In the genomic region with DNA sequence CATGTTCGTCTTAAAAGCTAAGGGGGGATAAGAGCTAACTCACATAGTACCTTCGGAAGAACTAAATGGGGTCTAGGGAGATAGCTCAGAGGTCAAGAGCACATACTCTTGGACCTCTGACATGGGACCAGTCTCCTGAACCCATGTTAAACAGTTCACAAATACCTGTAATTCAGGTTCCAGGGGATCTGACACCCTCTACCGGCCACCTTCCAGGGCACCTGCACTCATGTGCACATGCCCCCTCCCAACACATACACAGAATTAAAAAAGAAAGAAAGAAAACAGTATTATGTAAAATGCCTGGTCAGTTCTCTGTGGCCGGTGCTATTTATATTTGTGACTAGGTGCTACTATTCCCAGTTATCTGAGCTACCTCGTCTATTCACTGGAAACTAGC, we compare ENCODE assay signal across 18 mouse cellular contexts. TPM values are rescaled to one million over a fixed set of nuclear protein-coding genes. Genes with fewer than 3 reads are reported as not detected.
DNase-seq lines count a peak whose midpoint lies in the region; ATAC-seq and TF ChIP-seq lines count a peak whose summit lies in the region.
"Had no signal": no experiment of that assay in that cellular context is flagged by ENCODE, and none has a peak within 500 bp of the region (broad histone marks: within the 10 kb centered on the region; RNA-seq: fewer than 3 reads in every experiment).

No protein-coding gene starts in this region.

- no peaks in the 10 kb centered on the region for H3K36me3 ChIP-seq in lung, postnatal 0 days (ENCODE audit: insufficient read depth, low read length)
- H3K36me3 ChIP-seq in stomach, postnatal 0 days (ENCODE audit: control insufficient read depth, insufficient read depth, low read length), result no peaks in the 10 kb centered on the region
- H3K36me3 ChIP-seq: forebrain, embryonic 15.5 days; hindbrain, embryonic 13.5 days; limb, embryonic 12.5 days; liver, embryonic 13.5 days; midbrain, embryonic 10.5 days had no signal

- no peak for ATAC-seq in lung, postnatal 0 days
- ATAC-seq in stomach, postnatal 0 days (ENCODE audit: low FRiP score, low TSS enrichment), result no peak
- ATAC-seq: forebrain, embryonic 15.5 days had no signal

- peak; percentile 41 for DNase-seq in cerebellum, adult 9-10 months
- DNase-seq in cerebellum, postnatal 36 days, result no peak
- DNase-seq in kidney, adult 18-20 months, result peak; percentile 24
- no peak for DNase-seq in kidney, adult 9 months
- DNase-seq in lung, postnatal 0 days (ENCODE audit: low spot score), result no peak
- no peak for DNase-seq in lung, postnatal 25 days (ENCODE audit: low spot score)
- no peak for DNase-seq in stomach, postnatal 0 days (ENCODE audit: low spot score)
- DNase-seq: adrenal gland, postnatal 36 days; embryo, embryonic 11 days; gastrocnemius, postnatal 36 days; liver, embryonic 13.5 days; right cerebral cortex, postnatal 4 days had no signal

- H3K9ac ChIP-seq in lung, postnatal 0 days (replicated peaks; ENCODE audit: low read depth), result no peak overlapping the region
- H3K9ac ChIP-seq in stomach, postnatal 0 days (ENCODE audit: low read length), result no peak overlapping the region
- H3K9ac ChIP-seq: forebrain, embryonic 15.5 days; hindbrain, embryonic 13.5 days; limb, embryonic 12.5 days; liver, embryonic 13.5 days had no signal

- peak; percentile 54 for TF ChIP-seq CTCF in lung, postnatal 0 days (IDR thresholded peaks at IDR 0.05)
- TF ChIP-seq CTCF in stomach, postnatal 0 days (IDR thresholded peaks at IDR 0.05; ENCODE audit: low read depth), result peak; percentile 52

- 66% methylated on average over 5 of the region's 5 CpGs for WGBS in lung, postnatal 0 days
- WGBS in stomach, postnatal 0 days, result 65% methylated on average over 5 of the region's 5 CpGs

- no peak for TF ChIP-seq EP300 in lung, postnatal 0 days (IDR thresholded peaks at IDR 0.05)
- TF ChIP-seq EP300 in stomach, postnatal 0 days (optimal IDR thresholded peaks at IDR 0.05), result no peak

- H3K4me2 ChIP-seq in lung, postnatal 0 days (replicated peaks; ENCODE audit: low read depth, low read length), result no peak overlapping the region
- H3K4me2 ChIP-seq in stomach, postnatal 0 days (replicated peaks; ENCODE audit: low read depth), result no peak overlapping the region
- H3K4me2 ChIP-seq: forebrain, embryonic 15.5 days; heart, embryonic 11.5 days; hindbrain, embryonic 13.5 days; limb, embryonic 12.5 days; liver, embryonic 13.5 days had no signal

- no peaks in the 10 kb centered on the region for H3K27me3 ChIP-seq in lung, postnatal 0 days (replicated peaks; ENCODE audit: insufficient read depth, low read length)
- H3K27me3 ChIP-seq in stomach, postnatal 0 days (ENCODE audit: control insufficient read depth, insufficient read depth, low read length), result no peaks in the 10 kb centered on the region
- H3K27me3 ChIP-seq: forebrain, embryonic 15.5 days; hindbrain, embryonic 13.5 days; limb, embryonic 12.5 days; liver, embryonic 13.5 days had no signal

- H3K27ac ChIP-seq in lung, postnatal 0 days (ENCODE audit: low read length), result no peak overlapping the region
- no peak overlapping the region for H3K27ac ChIP-seq in stomach, postnatal 0 days (replicated peaks)
- H3K27ac ChIP-seq: forebrain, embryonic 15.5 days; hindbrain, embryonic 13.5 days; limb, embryonic 12.5 days; liver, embryonic 13.5 days; macrophage; midbrain, embryonic 10.5 days had no signal

- peaks cover 10% of the 10 kb centered on the region; the same call in 1 of the 2 replicates for H3K4me1 ChIP-seq in lung, postnatal 0 days (ENCODE audit: insufficient read depth, low read depth, low read length)
- peaks cover 3% of the 10 kb centered on the region; the same call in 1 of the 2 replicates for H3K4me1 ChIP-seq in stomach, postnatal 0 days (replicated peaks; ENCODE audit: control insufficient read depth, insufficient read depth)

- H3K4me3 ChIP-seq in lung, postnatal 0 days (ENCODE audit: low read depth, low read length), result no peak overlapping the region
- H3K4me3 ChIP-seq in stomach, postnatal 0 days (ENCODE audit: low read depth, low read length), result no peak overlapping the region
- H3K4me3 ChIP-seq: forebrain, embryonic 15.5 days; hindbrain, embryonic 13.5 days; limb, embryonic 12.5 days; liver, embryonic 13.5 days; midbrain, embryonic 10.5 days had no signal

- H3K9me3 ChIP-seq in lung, postnatal 0 days (ENCODE audit: low read length), result no peaks in the 10 kb centered on the region
- H3K9me3 ChIP-seq in stomach, postnatal 0 days (ENCODE audit: control insufficient read depth, low read length), result no peaks in the 10 kb centered on the region
- H3K9me3 ChIP-seq: forebrain, embryonic 15.5 days; hindbrain, embryonic 13.5 days; limb, embryonic 12.5 days; liver, embryonic 13.5 days; midbrain, embryonic 10.5 days had no signal

RNA-seq across cellular contexts. Expression of a gene that starts 2.9 kb away (rescaled TPM):
- 17.7 and 18.5 TPM in 2 replicates for polyA plus RNA-seq in lung, postnatal 0 days (2015; fragmentation: Nextera tagmentation; extraction: Ambion mirVana)
- 9.7 TPM in 2 replicates for polyA plus RNA-seq in stomach, postnatal 0 days (2015; fragmentation: Nextera tagmentation; extraction: Ambion mirVana)

Comparison
In these comparisons a context has a peak if more than half of its experiments do, and no peak if none do; other contexts are left out.
1. DNase-seq: peak in cerebellum, adult 9-10 months (single experiment) and kidney, adult 18-20 months (single experiment); none in cerebellum, postnatal 36 days (0 of 2), kidney, adult 9 months (single experiment), lung, postnatal 0 days (single experiment), lung, postnatal 25 days (single experiment) and stomach, postnatal 0 days (single experiment).